Mouse (Mus musculus) liver, embryonic 11.5 days (tissue): Measurements from ENCODE around the gene Sh3bp5l. TPM values are rescaled to one million over a fixed set of nuclear protein-coding genes. Genes with fewer than 3 reads are reported as not detected.
A peak's percentile ranks its signal among the peaks of the same experiment; 100 is the strongest.
"Not testable (repeated sequence)": the region's sequence is repeated elsewhere in the genome, so short reads cannot be mapped to it uniquely, and the experiment has no call there.

Experiments
- ATAC-seq: fragments of 200-750 bp; cut with Nextera tagmentation; replicated peaks from 2 replicates; pipeline ENCODE4 v1.8.0; 2017; ENCODE audit warnings: moderate number of reproducible peaks, mild to moderate bottlenecking, moderate TSS enrichment, moderate library complexity; ENCODE audit not compliant: low FRiP score
- DNase-seq: peaks from one replicate; pipeline ENCODE4 v3.0.0-alpha.2; 2017; ENCODE audit warnings: low spot score
- H3K27ac ChIP-seq: fragments of 300-500 bp; sonication (generic); 2 replicates; pipeline ENCODE4 v1.5.1; 2014; ENCODE audit warnings: mild to moderate bottlenecking, low read depth, low read length, control low read depth
- H3K27me3 ChIP-seq: fragments of 300-500 bp; sonication (generic); replicated peaks from 2 replicates; pipeline ENCODE4 v1.6.1; 2014; ENCODE audit warnings: low read length, mixed read lengths; ENCODE audit not compliant: control insufficient read depth, insufficient read depth
- H3K36me3 ChIP-seq: fragments of 300-500 bp; sonication (generic); 2 replicates; pipeline ENCODE4 v1.6.1; 2014; ENCODE audit warnings: mild to moderate bottlenecking, low read length, moderate library complexity, mixed read lengths; ENCODE audit not compliant: control insufficient read depth, insufficient read depth
- H3K4me1 ChIP-seq: fragments of 300-500 bp; sonication (generic); replicated peaks from 2 replicates; pipeline ENCODE4 v1.6.1; 2014; ENCODE audit warnings: low read length, mixed read lengths; ENCODE audit not compliant: control insufficient read depth, insufficient read depth
- H3K4me2 ChIP-seq: fragments of 300-500 bp; sonication (generic); 2 replicates; pipeline ENCODE4 v1.6.1; 2014; ENCODE audit warnings: mild to moderate bottlenecking, control low read depth, moderate library complexity
- H3K4me3 ChIP-seq: fragments of 300-500 bp; sonication (generic); 2 replicates; pipeline ENCODE4 v1.5.1; 2014; ENCODE audit warnings: low read depth, low read length, control low read depth
- H3K9ac ChIP-seq: fragments of 300-500 bp; sonication (generic); 2 replicates; pipeline ENCODE4 v1.6.1; 2014; ENCODE audit warnings: low read depth, low read length, control low read depth
- H3K9me3 ChIP-seq: fragments of 300-500 bp; sonication (generic); 2 replicates; pipeline ENCODE4 v1.6.1; 2016; ENCODE audit warnings: low read length, inconsistent platforms, mixed read lengths; ENCODE audit not compliant: control insufficient read depth
- WGBS: fragments of 180-500 bp; shearing (Covaris S2); extraction: QIAGEN DNeasy Blood & Tissue Kit; methylation state at CpG from one replicate; pipeline ENCODE4 v1.1.7; 2014; 5-methylcytosine and 5-hydroxymethylcytosine counted together
- polyA plus RNA-seq: library from polyadenylated mRNA; unstranded; fragments of >200 nt; fragmentation: Nextera tagmentation; extraction: Ambion mirVana; gene quantifications from 2 replicates; pipeline ENCODE4 v1.2.1, GENCODE M21; 2014

Sh3bp5l gene
- polyA plus RNA-seq, 1 experiment from 2014 or later = 20.5 TPM

- under 1% methylated on average over 36 of the region's 36 CpGs for WGBS
- Histone ChIP-seq H3K27me3 (no peaks in the 10 kb centered on the region), H3K27ac (peak overlapping the region; percentile 93), H3K9me3 (no peaks in the 10 kb centered on the region), H3K4me2 (peak overlapping the region; percentile 69), H3K9ac (peak overlapping the region; percentile 74), H3K4me3 (peak overlapping the region; percentile 73), H3K36me3 (no peaks in the 10 kb centered on the region), H3K4me1 (peaks cover 5% of the 10 kb centered on the region; the same call in 1 of the 2 replicates)
- peak; percentile 100 for DNase-seq
- peak; percentile 87 for ATAC-seq
These were observed 28.4 kb upstream of the Sh3bp5l start for GRCm38 (mm10) chr11:58301837-58302754.

GRCm38 (mm10) chr11:58302774-58303445 is 27.6 kb upstream of the Sh3bp5l start:
- Histone ChIP-seq H3K4me1 (peaks cover 5% of the 10 kb centered on the region), H3K4me2 (peak overlapping the region; percentile 69), H3K36me3 (no peaks in the 10 kb centered on the region), H3K4me3 (peak overlapping the region; percentile 73), H3K9ac (peak overlapping the region; percentile 74), H3K27me3 (no peaks in the 10 kb centered on the region), H3K9me3 (no peaks in the 10 kb centered on the region), H3K27ac (peak overlapping the region; percentile 93)
- DNase-seq (no peak), ATAC-seq (peak; percentile 50)
- 2% methylated on average over 26 of the region's 26 CpGs for WGBS

GRCm38 (mm10) chr11:58303594-58303993 is 26.9 kb upstream of the Sh3bp5l start:
- H3K36me3 ChIP-seq = no peaks in the 10 kb centered on the region
- ATAC-seq = no peak
- no peak for DNase-seq
- peak overlapping the region; percentile 34 for H3K4me3 ChIP-seq
- H3K4me1 ChIP-seq = peaks cover 8% of the 10 kb centered on the region
- H3K27me3 ChIP-seq = no peaks in the 10 kb centered on the region
- H3K9ac ChIP-seq = no peak overlapping the region; the same call in 1 of the 2 replicates
- H3K9me3 ChIP-seq = no peaks in the 10 kb centered on the region
- H3K27ac ChIP-seq = no peak overlapping the region
- WGBS = 55% methylated on average over 7 of the region's 7 CpGs
- H3K4me2 ChIP-seq = peak overlapping the region; percentile 59

- DNase-seq, ATAC-seq, H3K27ac ChIP-seq, H3K36me3 ChIP-seq, H3K4me2 ChIP-seq, H3K4me3 ChIP-seq, H3K27me3 ChIP-seq, H3K4me1 ChIP-seq, H3K9me3 ChIP-seq, H3K9ac ChIP-seq: not testable (repeated sequence)
- 88% methylated on average over 8 of the region's 8 CpGs for WGBS
These were observed 25.2 kb upstream of the Sh3bp5l start for GRCm38 (mm10) chr11:58305299-58305698.

DNA sequence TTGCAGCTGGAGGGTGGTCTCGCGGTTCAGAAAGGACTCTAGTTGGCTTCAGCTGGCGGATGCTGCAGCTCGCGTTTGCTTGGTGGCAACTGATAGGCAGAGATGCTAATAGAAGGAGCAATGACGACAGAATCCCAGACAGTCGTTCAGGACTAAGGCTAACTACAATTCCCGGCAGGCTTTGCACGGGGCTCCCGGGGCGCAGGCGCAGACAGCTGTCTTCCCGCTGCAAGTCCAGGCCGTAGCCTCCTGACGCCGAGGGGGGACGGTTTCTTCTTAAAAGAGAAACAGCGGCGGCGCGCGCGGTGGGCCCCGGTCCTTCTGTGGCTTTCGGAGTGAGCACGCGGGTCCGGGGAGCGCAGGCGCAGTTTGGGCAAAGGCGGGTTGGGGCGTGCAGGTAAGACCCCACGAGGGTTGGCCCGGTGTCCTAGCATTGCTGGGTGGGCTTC is 23.6 kb upstream of the Sh3bp5l start, which contains the start of gene Zfp692:
Zfp692 (plus strand) TSS at position 210 of the 449 bp plus-strand sequence.
- Histone ChIP-seq H3K27ac (peak within 1 kb of the TSS; percentile 88), H3K36me3 (no peaks in the 10 kb centered on the region; the same call in 1 of the 2 replicates), H3K4me1 (peaks cover 8% of the 10 kb centered on the region), H3K27me3 (no peaks in the 10 kb centered on the region), H3K4me2 (peak within 1 kb of the TSS; percentile 92), H3K9ac (peak within 1 kb of the TSS; percentile 92), H3K9me3 (no peaks in the 10 kb centered on the region), H3K4me3 (peak within 1 kb of the TSS; percentile 68)
- under 1% methylated on average over 34 of the region's 34 CpGs for WGBS
- DNase-seq = peak; percentile 92
- peak; percentile 58 for ATAC-seq

DNA sequence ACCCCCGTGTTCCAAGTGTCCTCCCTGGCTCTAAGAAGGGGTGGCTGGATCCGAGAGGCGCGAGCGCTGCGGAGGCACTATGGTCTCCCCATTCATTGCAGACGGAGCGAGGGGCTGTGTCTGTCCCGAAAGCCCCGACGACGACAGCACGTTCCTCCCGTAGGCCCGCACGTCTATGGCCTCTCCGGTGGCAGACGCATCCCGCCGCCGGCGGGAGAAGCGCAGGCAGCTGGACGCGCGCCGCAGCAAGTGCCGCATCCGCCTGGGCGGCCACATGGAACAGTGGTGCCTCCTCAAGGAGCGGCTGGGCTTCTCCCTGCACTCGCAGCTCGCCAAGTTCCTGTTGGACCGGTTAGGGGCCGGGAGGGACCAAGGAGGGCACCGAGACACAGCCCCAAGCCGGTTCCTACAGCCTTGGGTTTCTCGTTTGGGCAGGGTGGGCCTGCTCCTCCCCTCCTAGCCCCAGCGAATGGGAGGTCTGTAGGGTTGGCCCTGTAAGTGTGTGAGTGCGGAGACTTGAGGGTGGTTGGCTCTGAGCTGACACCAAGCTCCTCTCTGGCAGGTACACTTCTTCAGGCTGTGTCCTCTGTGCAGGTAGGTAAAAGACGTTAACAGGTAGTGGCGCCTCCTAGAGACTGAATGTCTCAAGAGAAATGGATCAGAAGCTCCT is 23.0 kb upstream of the Sh3bp5l start:
- ATAC-seq (peak; percentile 83), DNase-seq (peak; percentile 75)
- Histone ChIP-seq H3K9me3 (no peaks in the 10 kb centered on the region), H3K4me3 (peak overlapping the region; percentile 68), H3K36me3 (no peaks in the 10 kb centered on the region; the same call in 1 of the 2 replicates), H3K4me2 (peak overlapping the region; percentile 92), H3K9ac (peak overlapping the region; percentile 92), H3K4me1 (peaks cover 8% of the 10 kb centered on the region), H3K27me3 (no peaks in the 10 kb centered on the region), H3K27ac (peak overlapping the region; percentile 88)
- WGBS = under 1% methylated on average over 42 of the region's 42 CpGs

- Histone ChIP-seq H3K9me3 (no peaks in the 10 kb centered on the region), H3K4me1 (peaks cover 6% of the 10 kb centered on the region), H3K27me3 (no peaks in the 10 kb centered on the region), H3K9ac (no peak overlapping the region), H3K27ac (no peak overlapping the region), H3K4me2 (no peak overlapping the region), H3K4me3 (no peak overlapping the region), H3K36me3 (no peaks in the 10 kb centered on the region; the same call in 1 of the 2 replicates)
- DNase-seq (no peak), ATAC-seq (no peak)
- WGBS = 94% methylated on average over 9 of the region's 9 CpGs
These were observed 21.9 kb upstream of the Sh3bp5l start for GRCm38 (mm10) chr11:58308661-58309060.

DNA sequence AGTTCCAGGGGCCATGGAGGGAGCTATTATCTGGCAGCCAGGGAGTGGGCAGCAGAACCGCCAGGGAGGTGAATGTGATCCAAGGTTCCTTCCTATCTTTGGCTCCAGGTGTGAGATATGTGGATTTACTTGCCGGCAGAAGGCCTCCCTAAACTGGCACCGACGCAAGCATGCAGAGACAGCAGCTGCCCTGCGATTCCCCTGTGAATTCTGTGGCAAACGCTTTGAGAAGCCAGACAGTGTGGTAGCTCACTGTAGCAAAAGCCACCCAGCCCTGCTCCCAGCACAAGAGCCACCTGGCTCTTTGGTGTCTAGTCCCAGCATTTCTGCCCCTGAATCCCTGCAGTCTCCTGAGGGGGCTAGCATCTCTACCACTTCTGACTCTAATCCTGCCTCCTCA is 16.5 kb upstream of the Sh3bp5l start:
- Histone ChIP-seq H3K4me1 (no peaks in the 10 kb centered on the region), H3K4me2 (no peak overlapping the region), H3K9ac (no peak overlapping the region), H3K4me3 (no peak overlapping the region), H3K36me3 (peaks cover 22% of the 10 kb centered on the region), H3K27me3 (no peaks in the 10 kb centered on the region), H3K27ac (no peak overlapping the region), H3K9me3 (no peaks in the 10 kb centered on the region)
- ATAC-seq = no peak
- 85% methylated on average over 6 of the region's 6 CpGs for WGBS
- no peak for DNase-seq
